Mouse (Mus musculus) heart, postnatal 10 days (tissue): ENCODE measurements around the gene Hoxa6. TPM values are rescaled to one million over a fixed set of nuclear protein-coding genes. Genes with fewer than 3 reads are reported as not detected.
A peak's percentile ranks its signal among the peaks of the same experiment; 100 is the strongest.

Experiments used
- DNase-seq, 2 experiments: peaks; one replicate each; pipeline ENCODE4 v3.0.0; 2021
- intact Hi-C: fragments of 180-260 bp; cut with DNase I; formaldehyde crosslinking; loops from one replicate; pipeline ENCODE4 v1.15.1; 2025
- microRNA-seq, 2 experiments: library from miRNA; unstranded; fragments of <30 nt; microRNA quantifications; one replicate each; pipeline ENCODE4 v1.2.0; 2022
- total RNA-seq, 2 experiments: library from RNA; stranded (reverse); gene quantifications; 2 replicates each; pipeline ENCODE4 v1.2.3; 2021

Gene Hoxa6
- total RNA-seq, 2 experiments from 2014 or later, result not detected

DNA sequence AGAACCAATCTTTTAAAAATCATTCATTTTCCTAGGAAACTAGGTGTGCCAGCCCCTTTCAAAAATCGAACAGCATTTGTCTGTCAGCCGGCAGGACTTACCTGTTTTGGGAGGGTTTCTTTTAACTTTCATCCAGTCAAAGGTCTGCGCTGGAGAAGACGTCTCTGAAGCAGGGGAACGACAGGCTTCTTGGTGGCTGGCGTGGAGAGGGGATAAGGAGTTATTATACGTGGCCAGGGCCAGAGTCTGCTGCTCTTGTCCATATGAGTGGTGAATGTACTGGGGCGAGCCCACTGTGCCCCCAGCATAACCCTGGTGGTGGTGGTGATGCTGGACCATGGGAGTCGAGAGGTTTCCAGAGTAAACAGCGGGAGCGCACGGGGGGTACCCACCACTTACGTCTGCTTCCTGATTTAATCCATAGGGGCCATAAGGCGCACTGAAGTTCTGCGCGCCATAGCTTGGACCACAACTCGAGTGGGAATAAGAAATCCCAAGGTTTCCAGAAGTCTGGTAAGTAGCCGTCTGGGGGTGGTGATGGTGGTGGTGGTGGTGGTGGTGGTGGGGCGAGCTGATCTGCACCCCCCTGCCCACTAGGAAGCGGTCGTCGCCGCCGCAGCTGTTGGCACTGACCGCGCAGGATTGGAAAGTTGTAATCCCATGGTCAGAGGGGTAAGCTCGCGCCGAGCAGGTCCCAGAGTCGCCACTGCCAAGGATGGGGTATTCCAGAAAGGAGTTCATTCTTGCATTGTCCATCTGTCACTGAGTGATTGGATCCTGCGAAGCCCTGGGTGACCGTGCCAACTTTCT is 50.9 kb downstream of the Hoxa6 start:
- peak in 1 of 2 experiments; percentile 3 for DNase-seq
- intact Hi-C loops, result loop anchor here (2.0 to 5.0 kb wide), 2 partner anchors 70 to 145 kb away; partner anchors contain the start of gene Skap2

DNA sequence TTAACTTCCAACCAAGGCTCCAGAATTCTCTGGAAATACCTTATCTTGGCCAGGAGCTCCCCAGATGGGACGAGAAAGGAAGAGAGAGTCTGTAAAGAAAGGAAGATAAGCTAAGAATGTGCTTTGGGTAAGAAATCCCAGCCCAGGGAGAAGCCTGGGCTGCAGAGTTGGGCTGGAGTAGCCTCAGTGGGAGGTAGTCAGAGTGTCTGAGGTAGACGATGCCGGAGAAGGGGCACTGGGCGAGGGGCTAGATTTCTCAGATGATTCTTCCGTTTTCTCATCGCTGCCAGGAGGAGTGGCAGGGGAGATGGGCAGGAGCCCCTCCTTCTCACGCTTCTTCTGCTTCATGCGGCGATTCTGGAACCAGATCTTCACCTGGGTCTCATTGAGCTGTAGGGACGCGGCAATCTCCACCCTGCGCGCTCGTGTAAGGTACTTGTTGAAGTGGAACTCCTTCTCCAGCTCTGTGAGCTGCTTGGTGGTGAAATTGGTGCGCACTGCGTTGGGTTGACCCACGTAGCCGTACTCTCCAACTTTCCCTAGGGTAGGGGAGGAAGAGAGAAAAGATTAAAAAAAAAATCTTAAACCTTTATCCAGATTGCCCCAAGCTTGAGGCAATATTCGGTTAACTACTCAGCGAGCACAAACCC is 51.8 kb downstream of the Hoxa6 start:
- no peak for DNase-seq
- intact Hi-C loops, result loop anchor here (5.0 kb wide), 1 partner anchor 69 kb away; no protein-coding TSS in a partner anchor

Small RNA genes within 50 kb of the gene (microRNA-seq; reads per million reads assigned to microRNA genes)
- gene Mir196b, result 49.4 to 78.9 reads per million in 2 experiments

Other genes starting within 250 kb of the Hoxa6 start
- 10 to 100 TPM; 11.8 to 13.3 TPM for gene Skap2, start 196.2 kb downstream of the Hoxa6 start, total RNA-seq
- gene Hoxa1, start 50.4 kb downstream of the Hoxa6 start, total RNA-seq, result under 1 TPM; 0.22 to 0.30 TPM
- gene Hoxa2, start 43.9 kb downstream of the Hoxa6 start, total RNA-seq, result 1 to 10 TPM in 1 of 2 experiments, under 1 TPM in 1; 0.98 to 1.0 TPM
- under 1 TPM; 0.10 to 0.17 TPM for gene 5730596B20Rik, start 31.2 kb downstream of the Hoxa6 start, total RNA-seq
- 1 to 10 TPM in 1 of 2 experiments, under 1 TPM in 1; 0.69 to 1.3 TPM for gene Hoxa4, start 17.0 kb downstream of the Hoxa6 start, total RNA-seq
- gene Hoxa5, start 4.1 kb downstream of the Hoxa6 start, total RNA-seq, result 1 to 10 TPM; 1.2 to 1.6 TPM
- 1 to 10 TPM; 1.5 TPM for gene Hoxa3, start 4.6 kb upstream of the Hoxa6 start, total RNA-seq
- gene Gm28308, start 4.6 kb upstream of the Hoxa6 start, total RNA-seq, result not detected
- under 1 TPM; 0.40 to 0.41 TPM for gene Hoxa7, start 13.1 kb upstream of the Hoxa6 start, total RNA-seq
- not detected for gene Hoxa9, start 22.4 kb upstream of the Hoxa6 start, total RNA-seq
- gene Hoxa10, start 32.1 kb upstream of the Hoxa6 start, total RNA-seq, result not detected
- not detected for gene Hoxa11, start 37.1 kb upstream of the Hoxa6 start, total RNA-seq
- gene Hoxa13, start 52.2 kb upstream of the Hoxa6 start, total RNA-seq, result not detected
- gene Evx1, start 104.8 kb upstream of the Hoxa6 start, total RNA-seq, result not detected